Mouse (Mus musculus) gastrocnemius, postnatal 10 days (tissue): ENCODE measurements around the gene Syne4. TPM values are rescaled to one million over a fixed set of nuclear protein-coding genes. Genes with fewer than 3 reads are reported as not detected.

Experiments used
- DNase-seq: peaks from one replicate; pipeline ENCODE4 v3.0.0; 2021; ENCODE audit warnings: mixed read lengths
- long read RNA-seq, 2 experiments: library from polyadenylated mRNA; stranded (forward); transcript quantifications; one replicate each; pipeline ENCODE4 v2.0.0; 2021
- total RNA-seq, 2 experiments: library from RNA; stranded (reverse); gene quantifications; 2 replicates each; pipeline ENCODE4 v1.2.3; 2021

Gene Syne4
- 1 to 10 TPM; 1.8 TPM for total RNA-seq
- long read RNA-seq, experiment 1, partial matches to known transcripts: 0 of 1 reads
- long read RNA-seq, experiment 1, other reads (novel, unspliced or antisense): 0 of 1 reads
- long read RNA-seq, experiment 2: 0 reads

DNA sequence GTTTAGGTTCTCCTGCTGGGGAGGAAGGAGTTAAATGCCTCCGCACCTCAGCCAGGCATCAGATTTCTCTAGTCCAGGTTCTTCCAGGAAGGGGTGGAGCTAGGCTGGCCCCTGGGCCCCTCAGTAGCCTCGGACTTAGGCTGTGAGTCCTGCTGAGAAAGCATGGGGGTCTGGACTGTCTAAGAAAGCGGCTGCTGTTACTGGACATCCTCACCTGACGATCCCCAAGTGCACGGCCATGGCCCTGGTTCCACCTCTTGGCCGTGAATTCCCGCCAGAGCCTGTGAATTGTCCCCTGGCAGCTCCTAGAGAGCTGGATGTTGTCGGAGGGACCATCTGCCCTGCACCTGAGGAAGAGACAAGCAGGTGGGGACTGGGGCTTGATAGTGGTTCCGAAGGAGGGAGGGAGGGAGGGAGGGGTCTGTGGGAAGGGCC lies at the start of gene Syne4:
TSS of gene Syne4 (plus strand) at position 87 of the 435 bp plus-strand sequence.
- no peak for DNase-seq

DNA sequence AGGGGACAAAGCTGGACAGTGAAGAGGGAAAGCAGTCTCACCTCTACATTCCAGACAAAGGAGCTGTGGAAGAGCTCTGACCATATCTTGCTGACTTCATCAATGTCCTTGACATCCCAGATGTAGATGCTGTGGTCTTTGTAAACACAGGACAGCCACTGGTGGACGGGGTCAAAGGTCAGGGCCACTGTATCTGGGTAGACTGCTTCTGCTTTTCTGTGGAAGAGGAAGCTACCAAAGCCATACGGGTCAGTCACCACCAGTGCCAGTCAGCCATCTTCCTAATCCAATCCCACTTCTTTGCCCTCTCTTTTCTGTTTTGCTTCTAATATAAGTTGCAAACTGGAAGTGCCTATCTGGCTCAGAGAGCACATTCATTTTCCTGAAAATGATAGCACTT lies 49.6 kb upstream of the Syne4 start:
- DNase-seq: no peak

DNA sequence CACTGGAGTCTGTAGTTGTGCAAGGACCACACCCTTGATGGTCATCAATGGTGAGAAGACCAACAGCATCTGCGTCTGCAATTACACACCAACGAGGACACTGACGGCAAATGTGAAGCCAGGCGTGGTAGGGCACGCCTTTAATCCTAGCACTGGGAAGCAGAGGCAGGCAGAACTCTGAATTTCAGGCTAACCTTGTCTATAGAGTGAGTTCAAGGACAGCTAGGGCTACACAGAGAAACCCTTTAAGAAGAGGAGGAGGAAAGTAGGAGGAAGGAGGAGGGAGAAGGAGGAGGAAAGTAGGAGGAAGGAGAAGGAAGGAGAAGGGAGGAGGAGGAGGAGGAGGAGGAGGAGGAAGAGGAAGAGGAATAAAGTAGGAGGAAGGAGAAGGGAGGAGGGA lies 49.1 kb upstream of the Syne4 start:
- DNase-seq: no peak

DNA sequence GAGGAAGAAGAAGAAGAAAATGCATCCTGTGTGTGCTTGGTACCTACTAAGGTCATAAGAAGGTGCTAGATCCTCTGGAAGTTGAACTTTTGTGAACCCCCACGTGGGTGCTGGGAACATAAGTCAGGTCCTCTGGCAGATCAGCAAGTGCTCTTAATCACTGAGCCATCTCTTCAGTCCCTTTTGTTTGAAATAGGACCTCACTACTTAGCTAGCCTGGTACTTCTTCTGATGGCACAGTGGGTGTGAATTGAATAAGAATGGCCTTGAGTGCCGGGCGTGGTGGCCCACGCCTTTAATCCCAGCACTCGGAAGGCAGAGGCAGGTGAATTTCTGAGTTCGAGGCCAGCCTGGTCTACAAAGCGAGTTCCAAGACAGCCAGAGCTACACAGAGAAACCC lies 48.7 kb upstream of the Syne4 start:
- no peak for DNase-seq

DNA sequence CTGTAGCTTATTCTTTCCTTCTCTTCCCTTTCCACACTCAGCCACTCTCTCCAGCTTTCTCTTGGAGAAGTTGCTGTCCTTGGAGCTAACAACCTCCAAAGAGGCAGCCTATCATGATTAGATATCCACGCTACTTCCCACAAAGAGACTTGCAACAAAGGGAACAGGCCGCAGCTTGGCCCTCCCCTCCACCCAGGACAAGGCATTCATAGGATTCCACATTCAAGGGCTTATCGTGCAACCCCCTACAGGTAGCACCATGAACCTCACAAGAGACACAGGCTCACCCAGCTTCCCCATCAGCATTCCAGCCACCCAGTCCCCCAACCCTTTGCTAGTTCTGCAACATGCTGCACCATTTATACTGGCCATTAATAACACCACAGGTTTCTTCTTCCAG lies 47.8 kb upstream of the Syne4 start:
- DNase-seq: no peak

DNA sequence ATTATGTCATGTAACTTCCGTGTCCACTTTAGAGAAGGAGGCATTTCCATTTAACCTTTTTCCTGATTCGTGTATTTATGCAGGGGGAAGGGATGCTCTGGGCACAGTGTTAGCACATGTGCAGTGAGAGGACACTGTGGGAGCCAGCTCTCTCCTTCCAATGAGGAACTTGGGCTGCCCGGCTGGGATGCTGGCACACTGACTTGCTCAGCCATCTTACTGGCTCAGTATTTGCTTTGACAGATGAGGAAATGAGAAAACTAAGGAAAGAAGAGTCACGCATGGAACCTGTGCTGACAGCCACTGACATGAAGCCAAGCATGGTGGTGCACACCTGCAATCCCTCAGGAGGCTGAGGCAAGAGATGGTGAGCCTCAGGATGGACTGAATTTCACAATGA lies 45.0 kb upstream of the Syne4 start:
- no peak for DNase-seq

DNA sequence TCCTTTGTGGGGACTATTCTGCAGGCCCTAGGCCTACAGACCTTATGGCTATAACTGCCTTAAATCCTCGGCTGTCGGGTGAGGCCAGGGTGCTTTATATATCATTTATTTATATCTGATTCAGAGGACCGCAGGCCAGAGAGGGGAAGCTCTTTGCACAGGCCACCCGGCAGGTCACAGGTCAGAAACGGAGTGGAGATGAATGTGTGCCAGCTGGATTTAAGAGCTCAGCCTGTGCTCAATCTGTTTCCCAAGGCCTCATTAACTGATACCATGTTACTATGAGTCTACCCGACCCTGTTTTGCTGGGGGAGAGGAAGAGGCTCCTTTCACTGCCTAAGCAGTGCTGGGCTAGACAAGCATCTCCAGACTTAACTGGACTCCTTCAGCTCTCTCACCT lies 40.2 kb upstream of the Syne4 start:
- no peak for DNase-seq

DNA sequence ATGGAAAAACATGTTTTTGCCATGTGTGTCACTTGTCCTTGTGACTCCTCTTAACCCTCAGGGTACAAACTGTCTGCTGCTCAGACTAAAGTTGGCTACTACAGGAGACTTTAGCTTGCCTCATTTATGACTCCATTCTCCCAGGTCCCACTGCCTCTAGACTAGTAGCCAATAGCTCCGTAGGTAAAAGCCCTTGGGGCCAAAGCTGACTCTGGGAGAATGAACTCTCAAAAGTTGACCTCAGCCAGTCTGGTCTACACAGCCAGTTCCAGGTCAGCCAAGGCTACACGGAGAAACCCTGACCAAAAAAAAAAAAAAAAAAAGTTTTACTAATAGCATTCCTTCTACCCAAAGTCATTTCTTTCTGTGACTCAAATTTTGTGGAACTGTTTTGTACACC lies 35.7 kb upstream of the Syne4 start:
- DNase-seq: no peak

DNA sequence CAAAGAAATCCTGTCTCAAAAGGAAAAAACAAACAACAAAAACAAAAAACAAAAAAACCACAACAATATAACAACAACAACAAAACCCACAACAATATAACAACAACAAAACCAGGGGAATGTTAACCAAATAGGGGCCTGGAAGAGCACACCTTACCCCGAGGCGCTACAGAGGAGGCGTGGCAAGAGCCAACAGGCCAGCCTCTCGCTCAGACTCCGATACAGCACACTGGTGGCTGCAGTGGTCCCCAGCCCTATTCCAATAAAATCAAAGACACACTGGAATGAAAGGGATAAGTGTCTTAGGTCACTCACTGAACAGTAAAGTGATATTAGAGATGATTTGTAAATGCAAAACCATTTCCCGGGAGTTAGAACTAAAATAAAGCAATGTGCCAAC lies 35.1 kb upstream of the Syne4 start:
- DNase-seq: no peak

DNA sequence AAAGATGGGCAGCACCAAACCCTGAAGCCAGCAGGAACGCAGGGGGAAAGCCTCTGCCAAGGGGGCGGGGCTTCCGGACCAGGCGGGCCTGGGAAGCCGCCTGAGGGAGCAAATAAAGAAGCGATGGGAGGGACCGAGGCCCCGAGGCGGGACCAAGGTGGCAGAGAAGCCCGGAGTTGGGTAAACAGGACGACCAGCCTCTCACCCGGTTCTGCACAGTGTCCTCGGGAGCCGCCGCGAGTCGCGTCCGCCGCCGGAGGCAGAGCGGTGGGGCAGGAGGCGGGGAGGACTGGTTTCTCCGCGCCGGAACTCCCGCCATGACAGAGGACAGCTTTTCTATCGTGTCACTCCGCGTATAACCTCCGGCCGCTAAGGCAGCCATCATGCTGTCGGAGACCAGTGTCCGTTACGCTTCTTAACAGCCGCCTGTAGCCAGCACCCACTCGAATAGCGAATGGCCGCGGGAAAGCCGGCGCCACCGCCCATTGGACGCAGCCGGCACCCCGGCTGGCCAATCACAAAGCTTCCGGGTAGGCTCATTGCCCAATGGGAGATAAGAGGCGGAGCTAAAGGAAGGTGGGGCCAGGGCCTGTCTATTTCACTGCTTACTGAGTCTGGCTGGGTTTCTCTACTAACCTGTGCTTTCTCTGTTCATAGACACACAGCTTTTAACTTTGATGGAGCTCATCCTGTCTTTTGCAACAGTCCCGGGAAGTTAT lies 34.5 kb upstream of the Syne4 start, which contains the start of the genes Thap8 and Wdr62:
TSS of gene Thap8 (plus strand) at position 144 of the 719 bp plus-strand sequence.
TSS of gene Wdr62 (minus strand) at position 469 of the 719 bp plus-strand sequence.
- DNase-seq: peak; percentile 91

DNA sequence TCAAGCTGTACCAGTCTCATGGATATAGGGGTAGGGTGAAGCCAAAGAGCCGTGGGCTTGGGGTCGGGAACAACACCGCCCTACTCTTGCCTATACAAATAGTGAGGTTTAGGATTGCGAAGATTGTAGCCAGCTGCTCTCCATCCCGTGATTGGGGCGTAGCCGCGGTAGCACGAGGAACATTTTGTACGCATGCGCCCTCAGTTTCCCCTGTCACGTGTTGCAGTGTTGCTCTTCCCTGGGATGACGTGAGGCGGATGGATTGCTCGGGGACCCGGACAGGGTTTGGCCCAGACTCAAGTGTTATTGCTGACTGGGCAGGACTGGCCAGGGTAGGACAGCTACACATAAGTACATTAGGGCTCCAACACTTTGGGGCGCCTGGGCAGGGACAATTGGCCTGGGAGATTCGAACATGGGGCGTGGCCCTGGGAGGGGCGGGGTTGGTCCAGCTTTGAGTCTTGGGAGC lies 33.9 kb upstream of the Syne4 start:
- DNase-seq: peak; percentile 81

DNA sequence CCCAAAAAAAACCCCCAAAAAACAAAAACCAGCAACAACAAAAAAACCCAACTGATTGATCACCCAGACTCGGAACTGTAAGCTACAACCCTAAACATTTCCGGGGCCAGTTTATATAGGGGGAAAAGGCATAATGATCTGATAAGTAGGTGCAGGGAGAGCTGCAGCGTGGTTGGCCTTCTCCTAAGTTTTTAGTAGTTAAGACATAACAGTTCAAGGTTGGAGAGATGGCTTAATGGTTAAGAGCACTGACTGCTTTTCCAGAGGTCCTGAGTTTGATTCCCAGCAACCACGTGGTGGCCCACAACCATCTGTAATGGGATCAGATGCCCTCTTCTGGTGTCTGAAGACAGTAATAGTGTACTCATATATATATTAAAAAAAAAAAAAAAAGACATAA lies 33.1 kb upstream of the Syne4 start:
- no peak for DNase-seq

DNA sequence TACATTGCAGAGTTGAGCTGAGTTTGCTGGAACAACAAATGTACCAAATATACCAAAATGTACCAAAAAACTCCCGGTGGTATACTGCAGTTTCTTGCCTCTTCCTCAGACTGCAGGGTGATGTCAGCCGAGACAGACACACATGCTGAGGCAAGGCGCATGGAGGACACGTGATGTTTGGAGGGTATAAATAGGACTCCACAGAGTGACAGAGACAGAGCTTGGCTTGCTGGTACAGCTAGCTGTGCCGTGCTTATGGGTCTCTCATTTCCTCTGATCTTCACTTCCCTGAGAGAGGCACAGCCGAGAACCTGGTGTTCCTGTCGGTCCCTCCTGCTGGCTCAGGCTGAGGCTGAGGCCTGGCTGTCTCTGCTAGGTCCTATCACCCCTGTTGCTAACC lies 31.9 kb upstream of the Syne4 start:
- DNase-seq: no peak

DNA sequence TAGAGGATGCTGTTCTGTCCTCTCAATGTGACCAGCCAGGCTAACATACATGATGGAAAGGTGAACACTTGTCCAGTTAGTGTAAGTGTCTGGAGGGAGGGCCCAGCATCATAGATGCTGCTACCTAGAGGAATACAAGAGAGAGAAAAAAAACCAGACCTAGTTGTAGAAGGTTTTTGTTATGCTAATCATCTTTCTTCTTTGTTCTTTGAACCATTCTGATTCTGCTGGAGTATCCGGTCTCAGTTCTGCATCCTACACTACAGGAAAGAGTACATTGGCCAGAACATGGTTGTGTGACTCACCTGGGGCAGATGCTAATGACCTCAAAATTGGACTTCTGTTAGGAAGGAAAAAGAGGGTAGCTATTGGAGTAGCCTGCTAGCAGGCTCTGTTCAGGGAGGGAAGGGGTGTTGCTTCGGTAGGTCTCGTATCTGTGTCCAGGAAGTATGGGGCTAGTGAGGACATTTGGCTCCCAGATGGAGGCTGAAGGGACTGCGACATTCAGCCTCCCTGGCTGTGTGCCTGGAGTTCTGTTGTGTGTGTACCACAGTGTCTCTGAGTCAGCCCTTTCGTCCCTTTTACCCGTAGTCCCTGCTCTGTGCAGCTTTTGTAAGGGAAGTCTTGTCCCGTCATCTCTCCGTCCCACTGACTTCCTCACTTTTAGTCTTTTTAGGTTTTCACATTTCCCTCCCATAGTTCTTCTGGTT lies 27.8 kb upstream of the Syne4 start:
- peak; percentile 28 for DNase-seq

DNA sequence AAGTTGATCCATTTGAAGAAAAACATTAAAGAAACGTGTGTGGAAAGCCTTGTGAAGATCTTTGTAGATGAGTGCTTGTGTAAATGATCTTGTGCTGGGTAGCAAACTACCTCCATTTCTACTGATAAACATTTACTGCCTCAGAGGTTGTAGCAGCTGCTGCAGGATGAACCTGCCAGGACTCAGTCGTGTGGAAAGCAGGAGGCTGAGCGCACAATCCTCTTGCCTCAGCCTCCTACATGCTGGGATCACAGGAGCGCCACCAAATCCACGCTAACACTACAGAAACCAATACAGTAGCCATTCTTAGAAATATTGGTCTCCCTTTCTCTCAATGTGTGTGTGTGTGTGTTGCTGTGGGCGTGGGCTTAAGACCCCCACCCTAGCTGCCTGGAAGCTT lies 26.6 kb upstream of the Syne4 start:
- DNase-seq: no peak

DNA sequence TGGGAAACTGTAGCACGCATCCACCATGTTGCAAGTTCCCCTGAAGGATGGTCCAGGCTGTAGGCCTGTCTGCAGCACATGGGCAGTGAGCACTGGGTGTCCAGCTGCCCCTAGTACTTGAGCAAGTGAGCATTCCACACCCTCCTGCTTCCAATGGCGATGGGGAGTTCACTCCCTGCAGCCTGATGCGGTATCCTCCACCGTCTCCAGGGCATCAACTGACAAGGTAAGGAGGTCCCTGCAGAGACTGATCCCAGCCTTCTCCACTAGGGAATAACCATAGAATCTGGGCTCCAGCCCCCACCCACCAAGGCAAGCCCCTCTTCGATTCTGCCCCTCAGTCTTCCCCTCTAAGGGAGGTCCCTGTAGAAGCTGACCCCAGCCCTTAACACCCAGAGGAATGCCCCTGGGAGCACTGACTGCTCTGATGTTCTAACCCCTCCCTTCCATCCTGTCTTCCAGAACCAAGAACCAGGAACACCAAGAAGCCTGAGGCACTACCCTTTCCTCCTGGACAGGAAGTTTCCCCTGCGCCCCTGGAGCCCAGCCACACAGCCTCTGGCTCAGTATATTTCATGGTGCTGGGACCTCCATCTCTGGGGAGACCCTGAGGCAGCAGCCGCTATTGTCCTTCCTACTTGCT lies 25.4 kb upstream of the Syne4 start:
- no peak for DNase-seq

DNA sequence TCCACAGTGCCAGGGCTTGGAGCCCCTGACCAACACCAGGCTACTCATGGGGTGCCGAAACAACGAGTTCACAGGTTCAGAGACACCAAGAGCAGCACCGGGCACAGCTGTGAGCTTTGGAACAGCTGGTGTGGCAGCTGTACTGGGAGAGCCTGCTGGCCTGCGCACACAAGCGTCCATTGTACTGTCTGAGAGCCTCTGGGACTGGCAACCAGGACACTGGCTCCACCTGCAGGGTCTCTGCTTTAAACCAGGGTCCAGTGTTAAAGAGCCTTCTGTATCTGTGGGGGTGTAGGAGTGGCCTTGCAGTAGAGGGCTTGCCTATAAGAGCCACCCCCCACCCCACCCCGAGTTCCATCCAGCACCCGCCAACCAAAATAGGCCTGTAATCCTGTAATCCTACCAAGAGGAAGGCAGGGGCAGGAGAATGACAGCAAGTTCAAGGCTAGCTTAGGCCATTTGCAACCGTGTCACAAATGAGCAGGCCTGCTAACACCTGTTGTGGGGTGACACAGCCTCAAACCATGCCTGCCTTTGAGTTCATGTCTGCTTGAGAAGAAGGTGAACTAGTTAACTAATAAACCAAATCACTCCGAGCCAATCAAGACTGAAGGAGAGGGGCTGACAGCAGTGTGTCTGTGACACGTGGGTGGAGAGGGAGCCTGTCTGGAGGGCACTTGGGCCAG lies 24.8 kb upstream of the Syne4 start:
- DNase-seq: peak; percentile 36

DNA sequence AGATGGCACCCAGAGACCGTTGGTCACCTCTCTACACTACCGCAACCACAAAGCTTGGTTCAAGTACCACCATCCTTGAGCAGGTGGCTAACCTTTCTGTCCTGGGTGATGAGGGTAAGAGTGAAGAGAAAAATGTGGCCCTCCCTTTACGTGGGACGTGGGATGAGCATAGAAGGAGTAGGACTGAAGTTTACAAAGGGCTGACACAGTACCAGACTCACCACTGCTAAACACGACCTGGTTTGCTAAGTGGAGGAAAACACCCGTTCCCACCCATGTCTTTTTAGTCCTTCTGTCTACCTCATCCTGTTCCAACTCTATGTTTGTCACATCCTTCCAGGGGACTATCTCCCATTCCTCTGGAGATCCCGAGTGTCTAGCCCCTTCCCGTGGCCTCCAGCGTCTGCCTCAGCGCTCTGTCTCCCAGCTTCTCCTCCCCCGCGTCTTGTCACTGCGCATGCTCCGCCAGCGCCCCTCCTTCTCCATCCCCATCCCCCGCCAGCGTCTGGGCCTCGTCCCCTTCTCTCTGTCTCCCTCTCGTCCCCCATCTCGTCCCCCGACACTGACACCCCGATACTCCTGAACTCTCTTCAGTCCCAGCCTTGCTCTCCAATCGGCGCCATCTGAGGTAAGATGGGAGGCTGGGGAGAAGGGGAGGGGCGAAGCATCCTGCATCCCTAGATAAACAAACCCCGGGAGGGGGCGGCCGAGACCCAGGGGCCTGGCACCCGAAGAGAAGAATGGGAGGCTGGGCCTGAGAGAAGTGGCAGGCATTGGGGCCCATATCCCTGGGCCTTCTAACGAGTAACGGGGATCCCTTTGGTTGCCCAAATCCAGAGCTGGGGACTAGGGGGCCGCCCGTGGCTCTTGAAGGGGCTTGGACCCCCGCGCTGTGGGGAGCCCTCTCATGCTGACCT lies 23.1 kb upstream of the Syne4 start, which contains the start of gene Clip3:
TSS of gene Clip3 (plus strand) at position 514 of the 917 bp plus-strand sequence.
- DNase-seq: peak; percentile 77

DNA sequence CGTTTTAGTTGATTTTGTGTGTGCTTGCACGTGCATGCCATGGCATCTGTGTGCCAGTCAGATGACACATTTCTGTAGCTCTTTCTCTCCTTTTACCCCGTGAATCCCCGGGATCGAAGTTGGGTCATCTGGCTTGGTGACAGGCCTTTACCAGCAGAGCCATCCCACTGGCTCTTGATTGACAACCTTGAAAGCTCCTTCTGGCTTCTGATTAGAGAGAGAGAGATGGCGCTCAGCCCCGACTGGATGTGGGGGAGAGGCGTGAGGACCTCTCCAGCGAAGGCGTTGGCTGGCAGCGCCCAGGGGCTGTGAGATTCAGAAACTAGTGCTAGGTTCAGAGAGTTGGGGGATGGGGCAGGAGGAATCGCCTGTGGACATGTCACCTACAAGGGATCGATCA lies 20.8 kb upstream of the Syne4 start:
- DNase-seq: no peak

DNA sequence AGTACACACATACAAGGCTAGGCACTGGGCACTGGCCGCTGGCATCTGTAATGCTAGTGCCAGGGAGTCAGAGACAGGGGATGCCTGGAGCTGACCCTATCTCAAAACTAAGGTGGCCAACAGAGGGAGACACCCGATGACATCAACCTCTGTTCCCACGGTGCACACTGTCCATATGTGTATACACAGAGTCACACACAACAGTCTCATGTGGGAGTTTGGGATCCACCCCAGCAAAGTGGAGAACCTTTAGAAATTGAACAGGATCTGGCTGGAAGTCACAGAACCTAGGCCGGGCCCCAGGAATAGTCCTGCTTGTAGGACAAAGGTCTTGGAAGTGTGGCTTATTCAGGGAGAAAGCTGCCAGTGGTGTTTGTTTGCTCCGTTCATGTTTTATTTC lies 20.3 kb upstream of the Syne4 start:
- no peak for DNase-seq

DNA sequence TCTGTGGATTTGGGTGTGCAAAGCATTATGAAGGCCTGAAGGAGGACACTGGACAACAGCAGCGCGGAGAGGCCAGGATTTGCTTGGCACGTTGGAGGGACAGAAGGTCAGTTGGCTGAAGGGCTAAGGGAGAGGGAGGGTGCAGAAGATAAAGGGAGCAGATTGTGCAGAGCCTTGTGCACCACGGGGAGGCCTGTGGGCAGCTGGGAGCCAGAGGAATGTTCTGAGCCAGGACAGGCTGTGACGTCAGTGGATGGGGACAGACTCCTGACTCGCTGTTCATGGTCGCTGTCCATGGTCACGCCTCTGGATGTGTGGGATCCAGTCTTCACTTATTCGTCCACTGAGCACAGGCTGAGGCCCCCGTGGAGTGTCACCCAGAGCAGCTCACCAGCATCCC lies 19.5 kb upstream of the Syne4 start:
- peak; percentile 34 for DNase-seq
